Mouse (Mus musculus) lung, postnatal 0 days (tissue): ENCODE measurements around the gene Pcdh15.

Experiments
- CTCF ChIP-seq: IDR thresholded peaks from 2 replicates; pipeline ENCODE4 v1.5.1; 2016; ENCODE audit warnings: antibody characterized with exemption, mild to moderate bottlenecking
- EP300 ChIP-seq: IDR thresholded peaks from 2 replicates; pipeline ENCODE4 v1.6.1; 2016; ENCODE audit warnings: antibody characterized with exemption, mild to moderate bottlenecking, control low read depth

DNA sequence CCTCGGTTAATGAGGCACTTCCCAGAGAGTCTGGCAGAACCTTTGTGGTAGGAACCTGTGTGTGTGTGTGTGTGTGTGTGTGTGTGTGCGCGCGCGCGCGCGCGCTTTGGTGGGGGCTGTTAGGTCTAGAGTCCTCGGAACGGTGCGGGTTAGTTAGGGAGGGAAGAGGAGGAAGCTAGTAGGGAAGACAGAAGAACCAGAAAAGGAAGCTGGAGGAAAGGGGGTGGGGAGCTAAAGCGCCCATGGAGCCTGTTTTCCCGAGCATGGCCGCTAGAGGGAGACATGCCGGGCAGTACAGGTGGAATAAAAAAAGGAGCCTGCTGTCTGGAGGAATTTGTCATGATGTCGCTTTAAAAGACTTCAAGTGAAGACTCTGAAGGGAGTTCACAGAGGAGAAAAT is 1.2 kb upstream of the Pcdh15 start:
- peak; percentile 72 for TF ChIP-seq CTCF
- TF ChIP-seq EP300 = no peak
